Mouse (Mus musculus) ES-E14 (cell line): ENCODE data around the gene Ddx55. TPM values are rescaled to one million over a fixed set of nuclear protein-coding genes. Genes with fewer than 3 reads are reported as not detected.
A peak's percentile ranks its signal among the peaks of the same experiment; 100 is the strongest.
"Not testable (repeated sequence)": the region's sequence is repeated elsewhere in the genome, so short reads cannot be mapped to it uniquely, and the experiment has no call there.

Experiments used
- DNase-seq: peaks from one replicate; pipeline ENCODE4 v3.0.0-alpha.2; 2013; ENCODE audit warnings: low read depth, low spot score
- H3K27ac ChIP-seq: 2 replicates; pipeline ENCODE4 v1.5.1; 2012; ENCODE audit warnings: low read depth, mild to moderate bottlenecking, low read length, moderate library complexity, mixed read lengths; ENCODE audit not compliant: poor library complexity, insufficient read depth, severe bottlenecking
- H3K36me3 ChIP-seq: 2 replicates; pipeline ENCODE4 v1.6.1; 2012; ENCODE audit warnings: mild to moderate bottlenecking, low read length, moderate library complexity, mixed read lengths; ENCODE audit not compliant: control insufficient read depth, poor library complexity, insufficient read depth, severe bottlenecking
- H3K4me1 ChIP-seq, 2 experiments: fragments of 150-350 bp in 1 of 2; sonication (generic) in 1 of 2; 2 replicates each; pipeline ENCODE4 v1.6.1; 2012; ENCODE audit warnings: low read length in 2 of 2, mild to moderate bottlenecking in 1 of 2, mixed read lengths in 1 of 2; ENCODE audit not compliant: control insufficient read depth in 2 of 2, insufficient read depth in 2 of 2, poor library complexity in 1 of 2
- H3K4me3 ChIP-seq, 2 experiments: fragments of 150-350 bp in 1 of 2; sonication (generic) in 1 of 2; 2 replicates each; pipeline ENCODE4 v1.5.1; 2012; ENCODE audit warnings: low read length in 2 of 2, low read depth in 1 of 2, mild to moderate bottlenecking in 1 of 2, mixed read lengths in 1 of 2; ENCODE audit not compliant: insufficient read depth in 1 of 2, poor library complexity in 1 of 2, severe bottlenecking in 1 of 2
- H3K9ac ChIP-seq: 2 replicates; pipeline ENCODE4 v1.6.1; 2012; ENCODE audit warnings: low read depth, mild to moderate bottlenecking, low read length, mixed read lengths; ENCODE audit not compliant: poor library complexity, insufficient read depth, severe bottlenecking
- H3K9me3 ChIP-seq: fragments of 150-350 bp; sonication (generic); 2 replicates; pipeline ENCODE4 v1.6.1; 2012; ENCODE audit warnings: low read depth, mild to moderate bottlenecking, low read length; ENCODE audit not compliant: control insufficient read depth, insufficient read depth
- CHD2 ChIP-seq: IDR thresholded peaks from 2 replicates; pipeline ENCODE4 v1.6.1; 2014; ENCODE audit warnings: mild to moderate bottlenecking, low read depth, low read length, inconsistent platforms
- HCFC1 ChIP-seq: IDR thresholded peaks from 2 replicates; pipeline ENCODE4 v1.6.1; 2012; ENCODE audit warnings: low read length, inconsistent platforms, borderline replicate concordance; ENCODE audit not compliant: insufficient read depth
- MAFK ChIP-seq: IDR thresholded peaks from 2 replicates; pipeline ENCODE4 v1.6.1; 2014; ENCODE audit warnings: mild to moderate bottlenecking, low read depth, low read length, inconsistent platforms; ENCODE audit not compliant: insufficient read depth
- ZC3H11A ChIP-seq: IDR thresholded peaks from 2 replicates; pipeline ENCODE4 v1.6.1; 2012; ENCODE audit warnings: low read depth, mild to moderate bottlenecking, inconsistent platforms, low read length, borderline replicate concordance
- ZNF384 ChIP-seq: IDR thresholded peaks from 2 replicates; pipeline ENCODE4 v1.6.1; 2012; ENCODE audit warnings: low read depth, low read length, inconsistent platforms
- in situ Hi-C, 2 experiments: fragments of 600-800 bp; cut with MboI; formaldehyde crosslinking; loops; one replicate each; pipeline ENCODE4 v1.15.1; 2025; ENCODE audit warnings: low sequenced_read_pairs in 2 of 2, inconsistent platforms in 1 of 2; ENCODE audit not compliant: unreplicated experiment in 2 of 2
- total RNA-seq: library from RNA; depleted of rRNA; stranded (reverse); fragments of 300-350 nt; gene quantifications from 2 replicates; pipeline ENCODE4 v1.2.3, GENCODE M21; 2012

The Ddx55 gene
- total RNA-seq, 1 experiment: 22.8 TPM

DNA sequence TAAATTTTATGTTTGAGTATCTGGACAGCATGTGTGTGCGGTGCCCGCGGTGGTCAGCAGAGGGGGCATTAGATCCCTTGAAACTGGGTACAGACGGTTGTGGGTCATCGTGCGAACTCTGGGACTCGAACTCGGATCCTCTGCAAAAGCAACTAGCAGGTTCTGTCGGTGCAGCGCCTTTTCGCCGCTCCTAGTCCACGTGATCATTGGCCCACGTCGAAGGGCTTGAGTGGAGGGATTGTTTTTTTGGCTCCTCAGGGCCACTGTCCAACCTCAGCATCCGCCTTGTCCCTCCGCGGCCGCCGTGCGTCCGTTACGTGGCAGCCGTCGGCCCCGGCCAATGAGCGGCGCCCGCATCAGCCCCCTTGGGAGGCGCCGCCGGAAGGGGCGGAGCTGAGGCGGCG is 12.3 kb upstream of the Ddx55 start, which contains the start of gene Tmed2:
Gene Tmed2, plus strand, starts transcription at position 313 of the 404 bp plus-strand sequence.
- peaks cover 15% of the 10 kb centered on the region for H3K36me3 ChIP-seq
- peak; percentile 90 for DNase-seq
- TF ChIP-seq HCFC1: peak; percentile 80
- no peak for TF ChIP-seq ZC3H11A
- no peaks in the 10 kb centered on the region for H3K9me3 ChIP-seq
- peak within 1 kb of the TSS; percentile 94 for H3K9ac ChIP-seq
- peak within 1 kb of the TSS; percentile 92 to 99 for H3K4me3 ChIP-seq
- peak within 1 kb of the TSS; percentile 81; the same call in 1 of the 2 replicates for H3K27ac ChIP-seq
- in situ Hi-C loops: no loop called here
- peaks cover 0 to 5% of the 10 kb centered on the region in 2 experiments; a peak in 1 of 4 replicates for H3K4me1 ChIP-seq

DNA sequence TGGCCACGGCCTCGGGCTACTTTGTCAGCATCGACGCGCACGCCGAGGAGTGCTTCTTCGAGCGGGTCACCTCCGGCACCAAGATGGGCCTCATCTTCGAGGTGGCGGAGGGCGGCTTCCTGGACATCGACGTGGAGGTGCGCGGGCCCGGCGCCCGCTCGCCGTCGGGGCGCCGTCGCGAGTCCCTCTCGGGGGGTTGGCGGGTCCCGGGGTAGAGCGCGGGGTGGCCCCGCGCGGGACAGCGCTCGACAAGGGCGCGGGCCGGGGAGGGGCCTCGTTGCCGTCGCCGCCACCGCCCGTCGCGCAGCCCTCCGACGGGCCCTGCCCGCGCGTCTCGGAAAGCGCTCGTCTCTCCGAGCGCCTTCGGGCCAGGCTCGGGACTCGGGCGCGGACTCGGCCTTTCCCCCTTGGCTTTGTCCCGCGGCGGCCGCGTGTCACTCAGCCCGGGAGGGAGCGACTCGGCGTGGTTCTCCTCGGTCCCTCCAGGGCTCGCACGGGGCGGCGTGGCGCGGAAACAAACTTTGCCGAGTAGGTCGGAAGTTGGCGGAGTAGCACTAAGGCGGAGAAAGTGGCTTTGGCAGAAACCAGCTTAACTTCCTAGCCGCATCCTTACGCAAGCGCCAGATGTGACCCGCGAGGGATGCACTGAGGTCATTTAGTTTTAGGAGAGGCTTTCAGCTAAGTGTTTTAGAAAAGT is 11.6 kb upstream of the Ddx55 start:
- Histone ChIP-seq H3K27ac (peak overlapping the region; percentile 81; the same call in 1 of the 2 replicates), H3K9me3 (no peaks in the 10 kb centered on the region), H3K4me1 (peaks cover 0 to 5% of the 10 kb centered on the region in 2 experiments; a peak in 1 of 4 replicates), H3K9ac (peak overlapping the region; percentile 94), H3K4me3 (peak overlapping the region; percentile 92 to 99), H3K36me3 (peaks cover 17% of the 10 kb centered on the region)
- TF ChIP-seq CHD2: no peak
- TF ChIP-seq MAFK: no peak
- TF ChIP-seq ZNF384: no peak
- no peak for TF ChIP-seq HCFC1
- in situ Hi-C loops: no loop called here
- no peak for DNase-seq

DNA sequence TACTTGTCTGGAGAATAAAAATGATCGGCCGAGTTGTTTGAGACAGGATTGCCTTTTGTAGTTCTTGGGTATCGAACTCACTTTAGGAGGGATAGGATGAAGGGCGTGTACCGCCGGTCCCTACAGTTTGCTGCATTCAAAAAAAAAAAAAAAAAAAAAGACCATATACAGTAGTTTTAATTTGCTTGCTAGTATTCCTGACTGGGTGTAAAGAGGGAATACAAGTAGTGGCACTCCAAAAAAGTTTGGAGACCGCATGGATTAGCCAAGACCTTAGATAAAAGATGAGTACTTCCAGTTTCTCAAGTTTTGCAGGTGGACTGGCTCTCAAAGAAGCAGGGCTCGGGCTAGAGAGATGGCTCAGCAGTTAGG is 11.1 kb upstream of the Ddx55 start:
- Histone ChIP-seq H3K27ac (no peak overlapping the region), H3K9ac (peak overlapping the region; percentile 94)
- in situ Hi-C loops: no loop called here

DNA sequence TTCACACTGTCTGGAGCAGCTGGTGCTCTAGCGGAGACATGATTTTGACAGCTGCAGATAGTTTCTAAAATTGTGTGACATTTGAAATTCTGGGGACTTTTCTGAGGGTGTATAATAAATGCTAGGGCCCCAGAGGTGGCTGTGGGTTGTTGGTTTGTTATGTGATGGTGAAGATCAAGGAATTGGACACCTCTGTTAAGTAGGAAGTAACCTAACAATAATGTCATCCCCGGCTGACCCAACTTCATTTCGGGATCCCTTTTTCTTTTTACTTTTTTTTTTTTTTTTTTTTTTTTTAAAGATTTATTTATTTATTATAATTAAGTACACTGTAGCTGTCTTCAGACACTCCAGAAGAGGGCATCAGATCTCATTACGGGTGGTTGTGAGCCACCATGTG is 1.9 kb upstream of the Ddx55 start:
- in situ Hi-C loops, H3K9me3 ChIP-seq: not testable (repeated sequence)
- H3K36me3 ChIP-seq: peaks cover 22% of the 10 kb centered on the region

More for the DNA sequence above, 11.1 kb upstream of the Ddx55 start:
- peaks cover 0 to 5% of the 10 kb centered on the region in 2 experiments; a peak in 1 of 4 replicates for H3K4me1 ChIP-seq
- peak overlapping the region; percentile 92 to 99 for H3K4me3 ChIP-seq
- TF ChIP-seq ZNF384 (peak; percentile 74; the same call in 1 of the 2 replicates), MAFK (no peak), HCFC1 (no peak), CHD2 (no peak)
- peaks cover 23% of the 10 kb centered on the region for H3K36me3 ChIP-seq
- no peaks in the 10 kb centered on the region for H3K9me3 ChIP-seq
- DNase-seq: no peak

More for the DNA sequence above, 1.9 kb upstream of the Ddx55 start:
- DNase-seq, H3K4me1 ChIP-seq, H3K9ac ChIP-seq, H3K27ac ChIP-seq, H3K4me3 ChIP-seq: not testable (repeated sequence)
- TF ChIP-seq ZNF384: peak; percentile 52; the same call in 1 of the 2 replicates
